Mouse (Mus musculus): Measurements from ENCODE around the gene Tenm1. TPM values are rescaled to one million over a fixed set of nuclear protein-coding genes. Genes with fewer than 3 reads are reported as not detected.

The Tenm1 gene
- polyA plus RNA-seq (2014; fragmentation: Nextera tagmentation; extraction: Ambion mirVana): 2.1 and 2.6 TPM in 2 replicates

- Histone ChIP-seq H3K27me3 (replicated peaks; ENCODE audit: control insufficient read depth, insufficient read depth, low read length) (peaks cover 22% of the 10 kb centered on the region; the same call in 1 of the 2 replicates), H3K9me3 (ENCODE audit: control insufficient read depth, low read length) (no peaks in the 10 kb centered on the region), H3K36me3 (ENCODE audit: control insufficient read depth, insufficient read depth, low read length) (no peaks in the 10 kb centered on the region), H3K27ac (replicated peaks; ENCODE audit: low read depth, low read length) (no peak within 1 kb of the TSS), H3K9ac (ENCODE audit: low read depth, low read length) (peak within 1 kb of the TSS; percentile 3; the same call in 1 of the 2 replicates), H3K4me2 (ENCODE audit: low read depth, low read length) (peak within 1 kb of the TSS; percentile 65), H3K4me1 (ENCODE audit: control insufficient read depth, insufficient read depth, low read length) (no peaks in the 10 kb centered on the region), H3K4me3 (ENCODE audit: low read depth, low read length) (peak within 1 kb of the TSS; percentile 36)
- WGBS: 25% methylated on average over 14 of the region's 22 CpGs
- ATAC-seq (ENCODE audit: low read depth) (peak; percentile 67), DNase-seq (ENCODE audit: low spot score) (peak; percentile 33)
These were observed at the start of gene Tenm1 for GRCm38 (mm10) chrX:43428855-43429263. TSS of gene Tenm1 (minus strand) at chrX:43429126.

- Histone ChIP-seq H3K4me2 (ENCODE audit: low read depth, low read length) (no peak overlapping the region), H3K36me3 (ENCODE audit: control insufficient read depth, insufficient read depth, low read length) (no peaks in the 10 kb centered on the region), H3K27me3 (replicated peaks; ENCODE audit: control insufficient read depth, insufficient read depth, low read length) (no peaks in the 10 kb centered on the region), H3K27ac (replicated peaks; ENCODE audit: low read depth, low read length) (no peak overlapping the region), H3K4me3 (ENCODE audit: low read depth, low read length) (no peak overlapping the region), H3K9ac (ENCODE audit: low read depth, low read length) (no peak overlapping the region), H3K9me3 (ENCODE audit: control insufficient read depth, low read length) (no peaks in the 10 kb centered on the region), H3K4me1 (ENCODE audit: control insufficient read depth, insufficient read depth, low read length) (no peaks in the 10 kb centered on the region)
- ATAC-seq (ENCODE audit: low read depth): no peak
- DNase-seq (ENCODE audit: low spot score): no peak
These were observed 38.4 kb upstream of the Tenm1 start for GRCm38 (mm10) chrX:43467311-43467710.

GRCm38 (mm10) chrX:43430581-43430980, 1.7 kb upstream of the Tenm1 start:
- Histone ChIP-seq H3K4me3 (ENCODE audit: low read depth, low read length) (peak overlapping the region; percentile 36), H3K4me2 (ENCODE audit: low read depth, low read length) (peak overlapping the region; percentile 65), H3K9me3 (ENCODE audit: control insufficient read depth, low read length) (no peaks in the 10 kb centered on the region), H3K27ac (replicated peaks; ENCODE audit: low read depth, low read length) (no peak overlapping the region), H3K36me3 (ENCODE audit: control insufficient read depth, insufficient read depth, low read length) (no peaks in the 10 kb centered on the region), H3K9ac (ENCODE audit: low read depth, low read length) (no peak overlapping the region), H3K4me1 (ENCODE audit: control insufficient read depth, insufficient read depth, low read length) (no peaks in the 10 kb centered on the region), H3K27me3 (replicated peaks; ENCODE audit: control insufficient read depth, insufficient read depth, low read length) (peaks cover 22% of the 10 kb centered on the region; the same call in 1 of the 2 replicates)
- peak; percentile 63 for DNase-seq (ENCODE audit: low spot score)
- 13% methylated on average over 11 of the region's 11 CpGs for WGBS
- ATAC-seq (ENCODE audit: low read depth): peak; percentile 81

GRCm38 (mm10) chrX:43429982-43430531, 1.1 kb upstream of the Tenm1 start:
- DNase-seq (ENCODE audit: low spot score): peak; percentile 17
- Histone ChIP-seq H3K9ac (ENCODE audit: low read depth, low read length) (peak overlapping the region; percentile 3; the same call in 1 of the 2 replicates), H3K27ac (replicated peaks; ENCODE audit: low read depth, low read length) (no peak overlapping the region), H3K36me3 (ENCODE audit: control insufficient read depth, insufficient read depth, low read length) (no peaks in the 10 kb centered on the region), H3K4me1 (ENCODE audit: control insufficient read depth, insufficient read depth, low read length) (no peaks in the 10 kb centered on the region), H3K9me3 (ENCODE audit: control insufficient read depth, low read length) (no peaks in the 10 kb centered on the region), H3K27me3 (replicated peaks; ENCODE audit: control insufficient read depth, insufficient read depth, low read length) (peaks cover 22% of the 10 kb centered on the region; the same call in 1 of the 2 replicates), H3K4me2 (ENCODE audit: low read depth, low read length) (peak overlapping the region; percentile 65), H3K4me3 (ENCODE audit: low read depth, low read length) (peak overlapping the region; percentile 36)
- 28% methylated on average over 24 of the region's 25 CpGs for WGBS
- peak; percentile 38 for ATAC-seq (ENCODE audit: low read depth)

- Histone ChIP-seq H3K9me3 (ENCODE audit: control insufficient read depth, low read length) (no peaks in the 10 kb centered on the region), H3K27me3 (replicated peaks; ENCODE audit: control insufficient read depth, insufficient read depth, low read length) (peaks cover 22% of the 10 kb centered on the region; the same call in 1 of the 2 replicates), H3K27ac (replicated peaks; ENCODE audit: low read depth, low read length) (no peak overlapping the region), H3K4me1 (ENCODE audit: control insufficient read depth, insufficient read depth, low read length) (no peaks in the 10 kb centered on the region), H3K4me3 (ENCODE audit: low read depth, low read length) (peak overlapping the region; percentile 36), H3K4me2 (ENCODE audit: low read depth, low read length) (peak overlapping the region; percentile 65), H3K36me3 (ENCODE audit: control insufficient read depth, insufficient read depth, low read length) (no peaks in the 10 kb centered on the region), H3K9ac (ENCODE audit: low read depth, low read length) (no peak overlapping the region)
- ATAC-seq (ENCODE audit: low read depth): no peak
- peak; percentile 1 for DNase-seq (ENCODE audit: low spot score)
- WGBS: 29% methylated on average over 12 of the region's 12 CpGs
These were observed 411 bp upstream of the Tenm1 start for GRCm38 (mm10) chrX:43429337-43429736.

- ATAC-seq (ENCODE audit: low read depth): no peak
- Histone ChIP-seq H3K36me3 (ENCODE audit: control insufficient read depth, insufficient read depth, low read length) (no peaks in the 10 kb centered on the region), H3K4me2 (ENCODE audit: low read depth, low read length) (peak overlapping the region; percentile 65), H3K9ac (ENCODE audit: low read depth, low read length) (no peak overlapping the region), H3K9me3 (ENCODE audit: control insufficient read depth, low read length) (no peaks in the 10 kb centered on the region), H3K4me3 (ENCODE audit: low read depth, low read length) (peak overlapping the region; percentile 36), H3K27me3 (replicated peaks; ENCODE audit: control insufficient read depth, insufficient read depth, low read length) (peaks cover 22% of the 10 kb centered on the region; the same call in 1 of the 2 replicates), H3K4me1 (ENCODE audit: control insufficient read depth, insufficient read depth, low read length) (no peaks in the 10 kb centered on the region), H3K27ac (replicated peaks; ENCODE audit: low read depth, low read length) (no peak overlapping the region)
- DNase-seq (ENCODE audit: low spot score): peak; percentile 6
- 16% methylated on average over 12 of the region's 12 CpGs for WGBS
These were observed 963 bp downstream of the Tenm1 start for GRCm38 (mm10) chrX:43427961-43428365.

GRCm38 (mm10) chrX:43427111-43427510, 1.8 kb downstream of the Tenm1 start:
- ATAC-seq (ENCODE audit: low read depth): no peak
- WGBS: 19% methylated on average over 10 of the region's 10 CpGs
- no peaks in the 10 kb centered on the region for H3K9me3 ChIP-seq (ENCODE audit: control insufficient read depth, low read length)
- H3K36me3 ChIP-seq (ENCODE audit: control insufficient read depth, insufficient read depth, low read length): no peaks in the 10 kb centered on the region
- peak; percentile 6 for DNase-seq (ENCODE audit: low spot score)
- H3K27me3 ChIP-seq (replicated peaks; ENCODE audit: control insufficient read depth, insufficient read depth, low read length): peaks cover 22% of the 10 kb centered on the region; the same call in 1 of the 2 replicates
- H3K9ac ChIP-seq (ENCODE audit: low read depth, low read length): no peak overlapping the region
- peak overlapping the region; percentile 36 for H3K4me3 ChIP-seq (ENCODE audit: low read depth, low read length)
- H3K27ac ChIP-seq (replicated peaks; ENCODE audit: low read depth, low read length): no peak overlapping the region
- H3K4me2 ChIP-seq (ENCODE audit: low read depth, low read length): peak overlapping the region; percentile 65; the same call in 1 of the 2 replicates
- H3K4me1 ChIP-seq (ENCODE audit: control insufficient read depth, insufficient read depth, low read length): no peaks in the 10 kb centered on the region

- H3K27ac ChIP-seq (replicated peaks; ENCODE audit: low read depth, low read length): no peak overlapping the region
- H3K4me2 ChIP-seq (ENCODE audit: low read depth, low read length): no peak overlapping the region
- 81% methylated on average over 3 of the region's 3 CpGs for WGBS
- no peaks in the 10 kb centered on the region for H3K27me3 ChIP-seq (replicated peaks; ENCODE audit: control insufficient read depth, insufficient read depth, low read length)
- H3K9ac ChIP-seq (ENCODE audit: low read depth, low read length): no peak overlapping the region
- no peaks in the 10 kb centered on the region for H3K9me3 ChIP-seq (ENCODE audit: control insufficient read depth, low read length)
- H3K4me1 ChIP-seq (ENCODE audit: control insufficient read depth, insufficient read depth, low read length): no peaks in the 10 kb centered on the region
- DNase-seq (ENCODE audit: low spot score) (no peak), ATAC-seq (ENCODE audit: low read depth) (no peak)
- H3K4me3 ChIP-seq (ENCODE audit: low read depth, low read length): no peak overlapping the region
- no peaks in the 10 kb centered on the region for H3K36me3 ChIP-seq (ENCODE audit: control insufficient read depth, insufficient read depth, low read length)
These were observed 31.0 kb downstream of the Tenm1 start for GRCm38 (mm10) chrX:43397957-43398356.

GRCm38 (mm10) chrX:43388106-43388505, 40.8 kb downstream of the Tenm1 start:
- Histone ChIP-seq H3K4me1 (ENCODE audit: control insufficient read depth, insufficient read depth, low read length) (no peaks in the 10 kb centered on the region), H3K4me3 (ENCODE audit: low read depth, low read length) (no peak overlapping the region), H3K4me2 (ENCODE audit: low read depth, low read length) (no peak overlapping the region), H3K36me3 (ENCODE audit: control insufficient read depth, insufficient read depth, low read length) (no peaks in the 10 kb centered on the region), H3K27ac (replicated peaks; ENCODE audit: low read depth, low read length) (no peak overlapping the region), H3K9me3 (ENCODE audit: control insufficient read depth, low read length) (no peaks in the 10 kb centered on the region), H3K27me3 (replicated peaks; ENCODE audit: control insufficient read depth, insufficient read depth, low read length) (no peaks in the 10 kb centered on the region), H3K9ac (ENCODE audit: low read depth, low read length) (no peak overlapping the region)
- DNase-seq (ENCODE audit: low spot score): no peak
- ATAC-seq (ENCODE audit: low read depth): no peak
- WGBS: 84% methylated on average over 5 of the region's 5 CpGs
